Comparison of ENCODE assay signal across 17 mouse cellular contexts in the genomic region with DNA sequence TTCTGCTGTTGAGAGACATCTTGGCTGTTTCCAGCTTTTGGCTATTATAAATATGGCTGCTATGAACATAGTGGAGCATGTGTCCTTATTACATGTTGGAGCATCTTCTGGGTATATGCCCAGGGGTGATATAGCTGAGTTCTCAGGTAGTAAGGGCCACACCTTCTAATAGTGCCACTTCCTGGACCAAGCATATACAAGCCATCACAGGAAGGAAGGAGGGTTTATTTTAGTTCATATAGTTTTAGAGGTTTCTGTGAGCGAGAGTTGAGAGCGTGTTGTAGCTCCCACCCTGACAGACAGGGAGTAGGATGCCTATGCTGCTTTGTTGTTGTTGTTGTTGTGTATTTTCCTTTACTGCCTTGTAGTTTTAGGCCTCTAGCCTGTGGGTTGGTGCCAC. TPM values are rescaled to one million over a fixed set of nuclear protein-coding genes. Genes with fewer than 3 reads are reported as not detected.
"Had no signal": no experiment of that assay in that cellular context is flagged by ENCODE, and none has a peak within 500 bp of the region (broad histone marks: within the 10 kb centered on the region; RNA-seq: fewer than 3 reads in every experiment).

No protein-coding gene starts in this region.

- DNase-seq: gastrocnemius, adult 2 months; gastrocnemius, postnatal 10 days; gastrocnemius, postnatal 25 days; heart, adult 2 months; heart, postnatal 14 days; heart, postnatal 36 days; kidney, adult 11 months; kidney, adult 2 months; kidney, adult 9 months; kidney, postnatal 25 days; kidney, postnatal 4 days; liver; liver, embryonic 13.5 days had no signal

- ATAC-seq: hindbrain, embryonic 16.5 days; intestine, embryonic 16.5 days had no signal

RNA-seq across cellular contexts. Expression of gene Ncapg, which starts 15.5 kb away (rescaled TPM):
- total RNA-seq: gastrocnemius, adult 2 months had no signal

RNA-seq across cellular contexts. Expression of gene Fam184b, which starts 45.8 kb away (rescaled TPM):
- total RNA-seq: granulocyte monocyte progenitor cell, adult 5-6 weeks had no signal
- polyA plus RNA-seq: heart, adult 2 months; heart, postnatal 0 days had no signal
